Mouse (Mus musculus): ENCODE results near the gene Luc7l. TPM values are rescaled to one million over a fixed set of nuclear protein-coding genes. Genes with fewer than 3 reads are reported as not detected.

The Luc7l gene
- total RNA-seq, 2 experiments from 2014 or later: 15.3 to 18.2 TPM

Other genes starting within 250 kb of the Luc7l start
- 10 to 100 TPM; 28.0 to 30.2 TPM for gene Rab11fip3, start 183.3 kb upstream of the Luc7l start, total RNA-seq (2021)
- 10 to 100 TPM; 11.0 to 11.7 TPM for gene Decr2, start 162.6 kb upstream of the Luc7l start, total RNA-seq (2021)
- gene Nme4, start 157.3 kb upstream of the Luc7l start, total RNA-seq (2021): 1 to 10 TPM; 3.2 to 3.6 TPM
- gene Tmem8, start 139.6 kb upstream of the Luc7l start, total RNA-seq (2021): 1 to 10 TPM; 2.5 to 3.1 TPM
- gene Mrpl28, start 129.4 kb upstream of the Luc7l start, total RNA-seq (2021): 100 to 1,000 TPM; 130 to 133 TPM
- gene Axin1, start 114.2 kb upstream of the Luc7l start, total RNA-seq (2021): 10 to 100 TPM; 14.0 to 16.0 TPM
- gene Pdia2, start 53.8 kb upstream of the Luc7l start, total RNA-seq (2021): not detected
- gene Rgs11, start 49.9 kb upstream of the Luc7l start, total RNA-seq (2021): under 1 TPM; 0.29 to 0.73 TPM
- gene Arhgdig, start 45.1 kb upstream of the Luc7l start, total RNA-seq (2021): under 1 TPM in 1 of 2 experiments, not detected in 1; 0.42 TPM
- gene Fam234a, start 8.7 kb upstream of the Luc7l start, total RNA-seq (2021): 100 to 1,000 TPM; 113 to 123 TPM
- 1 to 10 TPM; 4.7 to 6.3 TPM for gene Neurl1b, start 161.9 kb downstream of the Luc7l start, total RNA-seq (2021)

All from heart, postnatal 25 days (tissue).